Mouse (Mus musculus) E14TG2a.4 (cell line): ENCODE data around the gene Ift88.

Experiments used
- CTCF ChIP-seq: conservative IDR thresholded peaks from 2 replicates; pipeline ENCODE4 v1.5.1; 2014; ENCODE audit warnings: low read length
- NANOG ChIP-seq: IDR thresholded peaks from 2 replicates; pipeline ENCODE4 v1.6.1; 2014; ENCODE audit warnings: borderline replicate concordance, low read length, mixed read lengths
- POU5F1 ChIP-seq: IDR thresholded peaks from 2 replicates; pipeline ENCODE4 v1.6.1; 2014; ENCODE audit warnings: low read length, borderline replicate concordance

DNA sequence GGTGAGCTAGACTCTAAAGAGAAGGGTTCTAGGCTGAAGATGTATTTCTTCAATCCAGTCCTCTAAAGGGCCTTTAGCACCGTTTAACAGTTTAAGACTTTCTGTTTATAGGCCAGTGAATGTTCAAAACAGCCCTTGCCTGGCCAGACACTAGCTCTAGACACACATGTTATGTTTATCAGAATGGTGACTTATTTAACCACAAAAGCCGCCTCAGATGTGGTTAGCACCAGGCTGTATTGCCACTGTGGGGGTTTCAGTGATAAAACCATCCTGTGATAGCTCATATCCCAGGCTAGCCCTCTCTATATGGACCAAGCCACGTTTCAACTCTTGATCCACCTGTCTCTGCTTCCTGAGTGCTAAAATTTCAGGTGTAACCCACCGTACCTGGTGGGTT lies 32.2 kb upstream of the Ift88 start:
- no peak for TF ChIP-seq CTCF
- TF ChIP-seq NANOG: no peak
- TF ChIP-seq POU5F1: no peak
